Mouse (Mus musculus) liver, adult 2 months (tissue): ENCODE measurements around the gene Zfp462.

Source experiments
- CTCF ChIP-seq: fragments of 200-500 bp; IDR thresholded peaks from 2 replicates; pipeline ENCODE4 v1.5.1; 2011; ENCODE audit warnings: low read depth, low read length, control low read depth
- POLR2A ChIP-seq: fragments of 200-500 bp; IDR thresholded peaks from 2 replicates; pipeline ENCODE4 v1.6.1; 2011; ENCODE audit warnings: low read length, control low read depth; ENCODE audit not compliant: insufficient read depth; ENCODE audit errors: extremely low read depth

GRCm38 (mm10) chr4:55101601-55102000 lies 156.8 kb downstream of the Zfp462 start:
- TF ChIP-seq POLR2A (no peak), CTCF (no peak)
